Mouse (Mus musculus): ENCODE results near the gene Il23r. TPM values are rescaled to one million over a fixed set of nuclear protein-coding genes. Genes with fewer than 3 reads are reported as not detected.
A peak's percentile ranks its signal among the peaks of the same experiment; 100 is the strongest.
"Not testable (repeated sequence)": the region's sequence is repeated elsewhere in the genome, so short reads cannot be mapped to it uniquely, and the experiment has no call there.

The Il23r gene
- under 1 TPM in 1 of 2 experiments, not detected in 1; 0.14 TPM for total RNA-seq (2021)
- long read RNA-seq, partial matches to known transcripts = 0 of 1 reads
- long read RNA-seq, other reads (novel, unspliced or antisense) = 1 of 1 reads

GRCm38 (mm10) chr6:67491755-67492154, at the start of gene Il23r:
Gene Il23r (minus strand): TSS chr6:67491855.
- no peak for DNase-seq (ENCODE audit: low spot score in 2 of 2)

GRCm38 (mm10) chr6:67535777-67536054, 44.1 kb upstream of the Il23r start, which contains the start of gene Tacstd2:
Gene Tacstd2 (minus strand): TSS chr6:67535796.
- no peak for DNase-seq (ENCODE audit: low spot score in 2 of 2)

- DNase-seq (ENCODE audit: low spot score in 2 of 2) = no peak
Observed at GRCm38 (mm10) chr6:67535005-67535776, 43.5 kb upstream of the Il23r start.

- no peak for DNase-seq (ENCODE audit: low spot score in 2 of 2)
Observed at GRCm38 (mm10) chr6:67534191-67535004, 42.7 kb upstream of the Il23r start.

GRCm38 (mm10) chr6:67532665-67533440, 41.2 kb upstream of the Il23r start:
- DNase-seq (ENCODE audit: low spot score in 2 of 2) = no peak

GRCm38 (mm10) chr6:67531822-67532162, 40.1 kb upstream of the Il23r start:
- DNase-seq (ENCODE audit: low spot score in 2 of 2) = no peak

- DNase-seq (ENCODE audit: low spot score in 2 of 2) = peak in 1 of 2 experiments; percentile 29
Observed at GRCm38 (mm10) chr6:67530992-67531821, 39.6 kb upstream of the Il23r start.

- no peak for DNase-seq (ENCODE audit: low spot score in 2 of 2)
Observed at GRCm38 (mm10) chr6:67526356-67526755, 34.7 kb upstream of the Il23r start.

- DNase-seq (ENCODE audit: low spot score in 2 of 2) = peak; percentile 54 to 63
Observed at GRCm38 (mm10) chr6:67510752-67511151, 19.1 kb upstream of the Il23r start.

- DNase-seq (ENCODE audit: low spot score in 2 of 2) = not testable (repeated sequence)
Observed at GRCm38 (mm10) chr6:67501938-67502337, 10.3 kb upstream of the Il23r start.

GRCm38 (mm10) chr6:67481012-67481411, 10.6 kb downstream of the Il23r start:
- DNase-seq (ENCODE audit: low spot score in 2 of 2) = no peak

- DNase-seq (ENCODE audit: low spot score in 2 of 2) = no peak
Observed at GRCm38 (mm10) chr6:67471242-67471641, 20.4 kb downstream of the Il23r start.

GRCm38 (mm10) chr6:67459424-67459823, 32.2 kb downstream of the Il23r start:
- DNase-seq (ENCODE audit: low spot score in 2 of 2) = no peak

GRCm38 (mm10) chr6:67451330-67451729, 40.3 kb downstream of the Il23r start:
- DNase-seq (ENCODE audit: low spot score in 2 of 2) = peak; percentile 46 to 59

GRCm38 (mm10) chr6:67445866-67446265, 45.8 kb downstream of the Il23r start:
- no peak for DNase-seq (ENCODE audit: low spot score in 2 of 2)

- no peak for DNase-seq (ENCODE audit: low spot score in 2 of 2)
Observed at GRCm38 (mm10) chr6:67443124-67443523, 48.5 kb downstream of the Il23r start.

GRCm38 (mm10) chr6:67437814-67438385, 53.8 kb downstream of the Il23r start:
- no peak for DNase-seq (ENCODE audit: low spot score in 2 of 2)

GRCm38 (mm10) chr6:67437028-67437427, 54.6 kb downstream of the Il23r start:
- DNase-seq (ENCODE audit: low spot score in 2 of 2) = no peak

- no peak for DNase-seq (ENCODE audit: low spot score in 2 of 2)
Observed at GRCm38 (mm10) chr6:67436295-67436694, 55.4 kb downstream of the Il23r start.

- DNase-seq (ENCODE audit: low spot score in 2 of 2) = no peak
Observed at GRCm38 (mm10) chr6:67435711-67436110, 55.9 kb downstream of the Il23r start.

Measured in layer of hippocampus, postnatal 10 days (tissue).